Mouse (Mus musculus): ENCODE measurements around the gene Slc44a1. TPM values are rescaled to one million over a fixed set of nuclear protein-coding genes. Genes with fewer than 3 reads are reported as not detected.

The Slc44a1 gene
- total RNA-seq, 2 experiments from 2014 or later, result 15.8 to 17.7 TPM

GRCm38 (mm10) chr4:53438836-53439480 lies 1.3 kb upstream of the Slc44a1 start:
- intact Hi-C loops (cut with DNase I), result no loop called here
- no peak for DNase-seq
- Histone ChIP-seq H3K4me3 (peak overlapping the region; percentile 97), H3K27ac (peak overlapping the region; percentile 98)
- no peak for TF ChIP-seq CTCF (IDR thresholded peaks at IDR 0.05)

- DNase-seq, result no peak
- TF ChIP-seq CTCF (IDR thresholded peaks at IDR 0.05), result no peak
- H3K27ac ChIP-seq, result peak overlapping the region; percentile 98
- intact Hi-C loops (cut with DNase I), result loop anchor here (5.0 to 10.0 kb wide), 2 partner anchors 153 to 325 kb away; no protein-coding TSS in a partner anchor
- peak overlapping the region; percentile 97 for H3K4me3 ChIP-seq
Measured at GRCm38 (mm10) chr4:53439636-53440009, 590 bp upstream of the Slc44a1 start.

- intact Hi-C loops (cut with DNase I), result loop anchor here (5.0 to 10.0 kb wide), 2 partner anchors 151 to 326 kb away; no protein-coding TSS in a partner anchor
- DNase-seq, result peak; percentile 58
- TF ChIP-seq CTCF (IDR thresholded peaks at IDR 0.05), result no peak
- H3K27ac ChIP-seq, result peak overlapping the region; percentile 98
- H3K4me3 ChIP-seq, result peak overlapping the region; percentile 97
Measured at GRCm38 (mm10) chr4:53440816-53441571, 781 bp downstream of the Slc44a1 start.

- intact Hi-C loops (cut with DNase I), result loop anchor here (5.0 to 10.0 kb wide), 2 partner anchors 151 to 327 kb away; no protein-coding TSS in a partner anchor
- DNase-seq, result no peak
- H3K4me3 ChIP-seq, result peak overlapping the region; percentile 97
- no peak for TF ChIP-seq CTCF (IDR thresholded peaks at IDR 0.05)
- H3K27ac ChIP-seq, result peak overlapping the region; percentile 98
Measured at GRCm38 (mm10) chr4:53441683-53442082, 1.5 kb downstream of the Slc44a1 start.

GRCm38 (mm10) chr4:53446216-53446615 lies 6.0 kb downstream of the Slc44a1 start:
- TF ChIP-seq CTCF (IDR thresholded peaks at IDR 0.05), result no peak
- Histone ChIP-seq H3K27ac (no peak overlapping the region), H3K4me3 (no peak overlapping the region)
- intact Hi-C loops (cut with DNase I), result loop anchor here (10.0 kb wide), 1 partner anchor 331 kb away; no protein-coding TSS in a partner anchor
- no peak for DNase-seq

- peak overlapping the region; percentile 8; the same call in 1 of the 2 replicates for H3K27ac ChIP-seq
- TF ChIP-seq CTCF (IDR thresholded peaks at IDR 0.05), result no peak
- intact Hi-C loops (cut with DNase I), result loop anchor here (10.0 kb wide), 1 partner anchor 333 kb away; no protein-coding TSS in a partner anchor
- H3K4me3 ChIP-seq, result no peak overlapping the region
- DNase-seq, result no peak
Measured at GRCm38 (mm10) chr4:53447773-53448172, 7.6 kb downstream of the Slc44a1 start.

- intact Hi-C loops (cut with DNase I), result loop anchor here (5.0 kb wide), 1 partner anchor 68 kb away; no protein-coding TSS in a partner anchor
- no peak for TF ChIP-seq CTCF (IDR thresholded peaks at IDR 0.05)
Measured at GRCm38 (mm10) chr4:53450736-53451135, 10.5 kb downstream of the Slc44a1 start.

GRCm38 (mm10) chr4:53451887-53452286 lies 11.7 kb downstream of the Slc44a1 start:
- Histone ChIP-seq H3K27ac (peak overlapping the region; percentile 56), H3K4me3 (no peak overlapping the region)
- DNase-seq, result peak; percentile 52
- intact Hi-C loops (cut with DNase I), result loop anchor here (5.0 kb wide), 1 partner anchor 70 kb away; no protein-coding TSS in a partner anchor
- TF ChIP-seq CTCF (IDR thresholded peaks at IDR 0.05), result peak; percentile 61

More at GRCm38 (mm10) chr4:53450736-53451135, 10.5 kb downstream of the Slc44a1 start:
- no peak for DNase-seq
- H3K27ac ChIP-seq, result no peak overlapping the region
- H3K4me3 ChIP-seq, result no peak overlapping the region

GRCm38 (mm10) chr4:53452457-53452856 lies 12.2 kb downstream of the Slc44a1 start:
- no peak for TF ChIP-seq CTCF (IDR thresholded peaks at IDR 0.05)
- no peak overlapping the region for H3K4me3 ChIP-seq
- H3K27ac ChIP-seq, result no peak overlapping the region
- intact Hi-C loops (cut with DNase I), result loop anchor here (5.0 kb wide), 1 partner anchor 70 kb away; no protein-coding TSS in a partner anchor
- DNase-seq, result no peak

- no peak for DNase-seq
- TF ChIP-seq CTCF (IDR thresholded peaks at IDR 0.05), result no peak
- intact Hi-C loops (cut with DNase I), result loop anchor here (5.0 kb wide), 1 partner anchor 71 kb away; no protein-coding TSS in a partner anchor
- Histone ChIP-seq H3K4me3 (no peak overlapping the region), H3K27ac (0 out of 2 replicates have a peak overlapping the region, but pooled peaks have one; percentile 17)
Measured at GRCm38 (mm10) chr4:53452976-53453889, 13.0 kb downstream of the Slc44a1 start.

GRCm38 (mm10) chr4:53455885-53456284 lies 15.7 kb downstream of the Slc44a1 start:
- Histone ChIP-seq H3K4me3 (no peak overlapping the region), H3K27ac (no peak overlapping the region)
- intact Hi-C loops (cut with DNase I), result no loop called here
- no peak for TF ChIP-seq CTCF (IDR thresholded peaks at IDR 0.05)
- DNase-seq, result no peak

- H3K4me3 ChIP-seq, result no peak overlapping the region
- DNase-seq, result no peak
- H3K27ac ChIP-seq, result no peak overlapping the region
- intact Hi-C loops (cut with DNase I), result no loop called here
- TF ChIP-seq CTCF (IDR thresholded peaks at IDR 0.05), result no peak
Measured at GRCm38 (mm10) chr4:53456570-53456969, 16.4 kb downstream of the Slc44a1 start.
